42 mouse cellular contexts compared by ENCODE assay signal in genomic region chr7:79802037-79802436, GRCm38 (mm10). TPM values are rescaled to one million over a fixed set of nuclear protein-coding genes. Genes with fewer than 3 reads are reported as not detected.
"Had no signal": no experiment of that assay in that cellular context is flagged by ENCODE, and none has a peak within 500 bp of the region (broad histone marks: within the 10 kb centered on the region; RNA-seq: fewer than 3 reads in every experiment).

No protein-coding gene starts in this region.

- H3K27me3 ChIP-seq: hindbrain, embryonic 15.5 days; intestine, embryonic 15.5 days had no signal

- H3K9me3 ChIP-seq: heart, embryonic 10.5 days; heart, embryonic 12.5 days; heart, embryonic 13.5 days; heart, embryonic 15.5 days; hindbrain, embryonic 10.5 days; hindbrain, embryonic 12.5 days; hindbrain, embryonic 13.5 days; hindbrain, embryonic 15.5 days; intestine, embryonic 15.5 days; kidney, embryonic 15.5 days had no signal

- ATAC-seq: hindbrain, embryonic 16.5 days; hindbrain, postnatal 0 days; inflammation-experienced regulatory T-cells, adult 6 months; intestine, embryonic 15.5 days; intestine, embryonic 16.5 days; intestine, postnatal 0 days had no signal

- H3K36me3 ChIP-seq: heart, embryonic 10.5 days; heart, embryonic 12.5 days; heart, embryonic 13.5 days; heart, embryonic 15.5 days; hindbrain, embryonic 10.5 days; hindbrain, embryonic 12.5 days; hindbrain, embryonic 13.5 days; hindbrain, embryonic 15.5 days; intestine, embryonic 15.5 days; kidney, embryonic 15.5 days had no signal

- H3K4me2 ChIP-seq: heart, embryonic 11.5 days; heart, embryonic 12.5 days; heart, embryonic 13.5 days; heart, embryonic 15.5 days; hindbrain, embryonic 12.5 days; hindbrain, embryonic 13.5 days; hindbrain, embryonic 14.5 days; hindbrain, embryonic 15.5 days; intestine, embryonic 15.5 days; kidney, embryonic 15.5 days had no signal

- H3K27ac ChIP-seq: heart, adult 2 months; heart, embryonic 10.5 days; heart, embryonic 13.5 days; heart, embryonic 15.5 days; hindbrain, embryonic 10.5 days; hindbrain, embryonic 12.5 days; hindbrain, embryonic 13.5 days; hindbrain, embryonic 14.5 days; hindbrain, embryonic 15.5 days; hindbrain, postnatal 0 days; intestine, embryonic 15.5 days; kidney, embryonic 15.5 days; kidney, postnatal 0 days; layer of hippocampus, adult 2 months had no signal

- DNase-seq: heart, adult 18-20 months; heart, adult 2 months; heart, postnatal 10 days; heart, postnatal 14 days; heart, postnatal 36 days; heart, postnatal 4 days; kidney, adult 11 months; kidney, adult 18-20 months; kidney, adult 2 months; kidney, adult 8-10 months; kidney, adult 9 months; kidney, postnatal 10 days; kidney, postnatal 14 days; kidney, postnatal 25 days; kidney, postnatal 36 days; kidney, postnatal 4 days; layer of hippocampus, adult 9-11 months had no signal

- H3K9ac ChIP-seq: heart, embryonic 12.5 days; heart, embryonic 13.5 days; heart, embryonic 15.5 days; hindbrain, embryonic 12.5 days; hindbrain, embryonic 13.5 days; hindbrain, embryonic 14.5 days; hindbrain, embryonic 15.5 days; intestine, embryonic 15.5 days; kidney, embryonic 15.5 days had no signal

- H3K4me3 ChIP-seq: heart, adult 2 months; heart, embryonic 10.5 days; heart, embryonic 12.5 days; heart, embryonic 13.5 days; heart, embryonic 15.5 days; hindbrain, embryonic 10.5 days; hindbrain, embryonic 12.5 days; hindbrain, embryonic 13.5 days; hindbrain, embryonic 15.5 days; intestine, embryonic 15.5 days; kidney, embryonic 15.5 days; layer of hippocampus, adult 2 months had no signal

- H3K4me1 ChIP-seq: hindbrain, embryonic 12.5 days; hindbrain, embryonic 13.5 days; hindbrain, embryonic 15.5 days; intestine, embryonic 15.5 days had no signal

RNA-seq across cellular contexts. Expression of gene Mesp1, which starts 8.4 kb away (rescaled TPM):
- polyA plus RNA-seq: heart, adult 2 months; heart, embryonic 11.5 days; heart, embryonic 12.5 days; heart, embryonic 14.5 days; heart, embryonic 15.5 days; heart, embryonic 16.5 days; heart, postnatal 0 days; hindbrain, embryonic 10.5 days; hindbrain, embryonic 11.5 days; hindbrain, embryonic 13.5 days; hindbrain, embryonic 14.5 days; inflammation-experienced regulatory T-cells, adult 6 months; intestine, embryonic 16.5 days; kidney, adult 2 months; kidney, embryonic 14.5 days; kidney, embryonic 15.5 days; kidney, embryonic 16.5 days had no signal

RNA-seq across cellular contexts. Expression of gene Wdr93, which starts 59.1 kb away (rescaled TPM):
- polyA plus RNA-seq: heart, postnatal 0 days had no signal
